Mouse (Mus musculus) liver, embryonic 15.5 days (tissue): ENCODE data around the gene Fyttd1. TPM values are rescaled to one million over a fixed set of nuclear protein-coding genes. Genes with fewer than 3 reads are reported as not detected.
"Not testable (repeated sequence)": the region's sequence is repeated elsewhere in the genome, so short reads cannot be mapped to it uniquely, and the experiment has no call there.

Experiments used
- ATAC-seq: fragments of 200-750 bp; cut with Nextera tagmentation; 2 replicates; pipeline ENCODE4 v1.8.0; 2017; ENCODE audit warnings: moderate number of reproducible peaks, mild to moderate bottlenecking, moderate library complexity; ENCODE audit not compliant: insufficient read depth
- H3K27ac ChIP-seq: fragments of 300-500 bp; sonication (generic); replicated peaks from 2 replicates; pipeline ENCODE4 v1.5.1; 2015; ENCODE audit warnings: mild to moderate bottlenecking, inconsistent platforms
- H3K27me3 ChIP-seq: fragments of 300-500 bp; sonication (generic); 2 replicates; pipeline ENCODE4 v1.6.1; 2015; ENCODE audit warnings: mild to moderate bottlenecking, inconsistent platforms
- H3K36me3 ChIP-seq: fragments of 300-500 bp; sonication (generic); replicated peaks from 2 replicates; pipeline ENCODE4 v1.6.1; 2015; ENCODE audit warnings: moderate library complexity, mild to moderate bottlenecking, inconsistent platforms
- H3K4me1 ChIP-seq: fragments of 300-500 bp; sonication (generic); replicated peaks from 2 replicates; pipeline ENCODE4 v1.6.1; 2015; ENCODE audit warnings: inconsistent platforms
- H3K4me2 ChIP-seq: fragments of 300-500 bp; sonication (generic); 2 replicates; pipeline ENCODE4 v1.6.1; 2015; ENCODE audit warnings: moderate library complexity, mild to moderate bottlenecking, inconsistent platforms
- H3K4me3 ChIP-seq: fragments of 300-500 bp; sonication (generic); replicated peaks from 2 replicates; pipeline ENCODE4 v1.5.1; 2015; ENCODE audit warnings: mild to moderate bottlenecking, inconsistent platforms
- H3K9ac ChIP-seq: fragments of 300-500 bp; sonication (generic); 2 replicates; pipeline ENCODE4 v1.6.1; 2015; ENCODE audit warnings: moderate library complexity, mild to moderate bottlenecking, inconsistent platforms
- H3K9me3 ChIP-seq: fragments of 300-500 bp; sonication (generic); replicated peaks from 2 replicates; pipeline ENCODE4 v1.6.1; 2016; ENCODE audit warnings: inconsistent platforms
- WGBS: fragments of 180-500 bp; shearing (Covaris S2); methylation state at CpG from one replicate; pipeline ENCODE4 v1.1.7; 2015; ENCODE audit warnings: mixed read lengths; ENCODE audit not compliant: insufficient replicate concordance; 5-methylcytosine and 5-hydroxymethylcytosine counted together
- polyA plus RNA-seq: library from polyadenylated mRNA; unstranded; fragments of >200 nt; fragmentation: Nextera tagmentation; extraction: Ambion mirVana; gene quantifications from 2 replicates; pipeline ENCODE4 v1.2.1, GENCODE M21; 2015

Fyttd1 gene
- polyA plus RNA-seq, 1 experiment from 2014 or later, result 26.8 TPM

DNA sequence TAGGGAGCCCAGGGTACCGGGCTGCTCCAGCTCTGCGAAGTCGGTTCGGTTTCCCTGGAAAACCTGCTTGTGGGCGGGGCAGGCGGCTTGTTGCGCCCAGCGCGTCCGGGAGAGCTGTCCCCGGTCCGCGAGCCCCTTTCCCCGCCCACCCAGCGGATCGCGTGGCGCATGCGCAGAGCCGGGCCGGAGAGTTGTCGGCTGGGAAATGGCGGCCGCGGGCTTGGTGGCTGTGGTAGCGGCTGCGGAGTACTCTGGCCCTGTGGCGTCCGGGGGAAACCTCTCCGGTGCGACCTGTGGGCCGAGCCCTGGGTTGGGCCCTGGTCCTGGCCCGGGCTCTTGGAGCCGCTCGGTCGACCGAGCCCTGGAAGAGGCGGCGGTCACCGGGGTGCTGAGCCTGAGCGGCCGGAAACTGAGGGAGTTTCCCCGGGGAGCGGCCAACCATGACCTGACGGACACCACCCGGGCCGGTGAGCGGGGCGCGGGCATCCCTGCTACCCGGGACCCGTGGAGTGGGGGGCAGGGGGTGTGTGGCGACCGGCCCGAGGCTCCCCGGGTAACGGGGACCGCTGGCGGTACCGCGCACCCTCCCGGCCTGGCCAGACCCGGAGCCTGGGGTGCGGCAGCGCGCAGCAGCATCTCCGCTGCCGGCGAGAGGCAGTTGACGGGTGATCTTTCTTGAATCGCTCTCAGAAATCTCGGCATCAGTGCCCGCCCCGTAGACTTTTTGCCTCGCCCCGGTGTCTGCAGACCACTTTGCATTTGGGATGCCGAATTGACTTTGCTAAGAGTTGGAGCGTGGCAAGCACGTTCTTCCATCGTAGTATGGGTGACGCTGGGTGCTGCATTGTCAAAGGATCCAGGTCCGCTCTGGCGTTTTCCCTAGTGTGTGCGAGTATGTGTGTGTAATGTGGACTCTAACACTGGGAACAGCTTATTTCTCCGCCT, 36.9 kb downstream of the Fyttd1 start, which contains the start of gene Lrch3:
TSS of gene Lrch3 (plus strand) at position 164 of the 945 bp plus-strand sequence.
- Histone ChIP-seq H3K27ac (peak within 1 kb of the TSS; percentile 87), H3K9ac (peak within 1 kb of the TSS; percentile 96), H3K27me3 (no peaks in the 10 kb centered on the region), H3K4me1 (peaks cover 25% of the 10 kb centered on the region), H3K36me3 (no peaks in the 10 kb centered on the region), H3K9me3 (no peaks in the 10 kb centered on the region), H3K4me2 (peak within 1 kb of the TSS; percentile 81), H3K4me3 (peak within 1 kb of the TSS; percentile 97)
- WGBS, result under 1% methylated on average over 85 of the region's 85 CpGs
- peak; percentile 91 for ATAC-seq

DNA sequence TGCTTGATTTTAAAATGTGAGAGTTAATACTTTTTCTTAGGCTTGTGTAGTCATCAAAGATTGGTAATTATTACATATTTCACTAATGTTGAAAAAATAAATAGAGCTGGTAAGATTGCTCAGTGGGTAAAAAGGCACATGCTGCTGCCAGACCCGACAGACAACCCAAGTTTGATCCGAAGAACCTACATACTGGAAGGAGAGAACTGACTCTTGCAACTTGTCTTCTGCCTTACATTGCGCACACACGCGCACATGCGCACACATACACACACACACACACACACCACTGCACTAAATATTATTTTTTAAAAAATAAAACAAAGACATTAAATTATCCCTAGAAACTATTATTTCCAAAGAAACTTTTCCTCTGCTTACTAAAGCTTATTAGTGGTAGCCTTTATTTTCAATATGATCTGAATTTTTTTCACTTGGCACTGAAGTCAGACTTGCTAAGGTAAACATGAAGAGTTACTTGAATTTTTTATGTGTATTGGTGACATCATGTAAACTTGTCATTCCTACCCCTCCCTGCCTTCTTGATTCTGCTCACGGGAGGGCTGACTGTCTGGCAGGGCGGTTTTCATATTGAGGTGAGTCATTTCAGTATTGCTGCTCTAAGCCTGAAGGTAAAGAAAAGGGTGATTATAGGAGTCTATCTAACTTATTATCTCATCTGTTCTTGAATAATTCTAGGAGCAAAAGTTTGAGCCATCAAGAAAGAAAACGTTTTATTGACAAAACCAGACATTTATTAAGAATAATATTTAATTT, 38.2 kb downstream of the Fyttd1 start:
- H3K36me3 ChIP-seq, result no peaks in the 10 kb centered on the region
- H3K4me3 ChIP-seq, result peak overlapping the region; percentile 97
- H3K4me2 ChIP-seq, result peak overlapping the region; percentile 81
- H3K27me3 ChIP-seq, result no peaks in the 10 kb centered on the region
- no peak overlapping the region for H3K9ac ChIP-seq
- H3K9me3 ChIP-seq, result no peaks in the 10 kb centered on the region
- peaks cover 25% of the 10 kb centered on the region for H3K4me1 ChIP-seq
- ATAC-seq, result no peak
- WGBS, result 58% methylated on average over 9 of the region's 9 CpGs
- no peak overlapping the region for H3K27ac ChIP-seq

DNA sequence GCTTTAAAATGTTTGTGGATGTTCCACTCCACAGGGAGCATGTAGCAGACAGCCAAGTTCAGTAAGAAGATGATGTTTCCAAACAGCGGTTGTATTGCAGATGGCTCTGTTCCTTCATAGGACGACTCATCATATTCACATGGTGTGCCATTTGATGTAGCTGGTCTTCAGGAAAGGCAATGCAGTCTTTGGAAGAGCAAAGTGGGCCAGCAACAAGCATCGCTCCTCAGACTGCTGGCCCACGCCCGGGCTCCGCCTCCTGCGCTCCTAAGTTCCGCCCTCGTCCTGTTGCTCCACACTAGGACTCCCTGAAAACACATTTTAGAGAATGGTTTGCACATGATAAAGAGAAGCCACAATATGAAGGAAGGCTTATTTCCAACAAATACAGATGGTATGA, 49.3 kb downstream of the Fyttd1 start:
- ATAC-seq, H3K4me2 ChIP-seq, H3K9ac ChIP-seq, H3K4me1 ChIP-seq, H3K9me3 ChIP-seq, H3K4me3 ChIP-seq, H3K27ac ChIP-seq, H3K27me3 ChIP-seq: not testable (repeated sequence)
- peaks cover 15% of the 10 kb centered on the region; the same call in 1 of the 2 replicates for H3K36me3 ChIP-seq
- WGBS, result 75% methylated on average over 9 of the region's 9 CpGs

DNA sequence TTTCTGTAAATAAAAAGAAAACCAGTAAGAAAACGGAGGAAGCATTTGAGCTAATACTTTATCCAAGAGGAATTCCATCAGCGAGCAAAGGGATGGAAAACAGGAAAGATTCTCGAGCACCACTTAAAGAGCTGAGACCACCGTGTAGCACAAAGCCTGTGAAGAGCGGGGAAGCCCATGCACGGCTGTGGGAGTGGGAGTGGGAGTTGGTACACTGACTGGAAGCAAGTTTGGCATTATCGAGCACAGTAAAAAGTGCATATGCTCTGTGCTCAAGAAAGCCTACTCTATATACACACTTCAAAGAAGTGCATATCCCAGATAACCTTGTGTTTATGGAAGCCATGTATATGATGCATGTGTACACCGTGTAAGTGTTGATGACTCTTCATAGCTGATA, 49.7 kb downstream of the Fyttd1 start:
- H3K36me3 ChIP-seq, result peaks cover 15% of the 10 kb centered on the region; the same call in 1 of the 2 replicates
- H3K27me3 ChIP-seq, result no peaks in the 10 kb centered on the region
- no peak overlapping the region for H3K4me3 ChIP-seq
- H3K9ac ChIP-seq, result no peak overlapping the region
- H3K4me1 ChIP-seq, result no peaks in the 10 kb centered on the region
- no peaks in the 10 kb centered on the region for H3K9me3 ChIP-seq
- ATAC-seq, result no peak
- H3K4me2 ChIP-seq, result no peak overlapping the region
- 83% methylated on average over 8 of the region's 8 CpGs for WGBS
- H3K27ac ChIP-seq, result no peak overlapping the region

DNA sequence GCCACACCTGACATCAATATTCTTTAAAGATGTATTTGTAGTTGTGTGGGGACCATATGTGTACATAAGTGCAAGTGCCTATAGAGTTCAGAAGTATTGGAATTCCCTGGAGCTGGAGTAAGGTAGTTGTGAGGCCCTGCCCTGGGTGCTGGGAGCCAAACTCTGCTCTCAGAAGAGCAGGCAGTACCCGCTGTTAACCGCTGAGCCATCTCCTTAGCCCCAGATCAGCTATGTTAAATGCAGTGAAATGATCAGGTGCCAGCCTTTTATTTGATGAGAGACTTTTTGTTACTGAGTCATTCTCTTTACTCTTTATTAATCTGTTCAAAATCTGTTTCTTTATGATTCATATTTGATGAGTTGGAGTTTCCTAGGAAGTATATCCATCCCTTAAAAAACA, 52.6 kb downstream of the Fyttd1 start:
- 0 out of 2 replicates have a peak, but pooled peaks cover 3% of the 10 kb centered on the region for H3K36me3 ChIP-seq
- H3K27ac ChIP-seq, result no peak overlapping the region
- ATAC-seq, result no peak
- H3K4me3 ChIP-seq, result no peak overlapping the region
- H3K4me1 ChIP-seq, result peaks cover 6% of the 10 kb centered on the region
- H3K9ac ChIP-seq, result no peak overlapping the region
- H3K9me3 ChIP-seq, result no peaks in the 10 kb centered on the region
- H3K4me2 ChIP-seq, result no peak overlapping the region
- 76% methylated on average over 2 of the region's 2 CpGs for WGBS
- H3K27me3 ChIP-seq, result no peaks in the 10 kb centered on the region

DNA sequence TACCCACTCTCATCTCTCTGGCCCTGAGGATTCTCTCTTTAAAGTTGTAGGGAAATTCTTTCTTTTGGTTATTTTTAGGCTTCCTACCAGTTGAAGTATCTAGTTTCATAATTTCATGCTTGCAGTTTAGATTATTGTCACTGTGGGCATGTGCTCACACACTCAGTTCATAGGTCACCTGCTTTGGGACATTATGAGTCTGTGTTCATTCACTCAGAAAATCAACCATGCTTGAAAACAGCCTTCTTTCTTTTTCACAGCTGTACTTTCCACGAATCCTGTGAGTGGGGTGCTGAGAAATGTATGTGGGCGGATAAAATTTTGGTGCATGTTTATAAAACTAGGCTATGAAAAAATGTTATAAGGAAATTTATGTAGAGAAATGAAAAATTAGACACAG, 57.2 kb downstream of the Fyttd1 start:
- WGBS, result 73% methylated on average over 2 of the region's 2 CpGs
- Histone ChIP-seq H3K4me3 (no peak overlapping the region), H3K9ac (no peak overlapping the region), H3K27ac (no peak overlapping the region), H3K36me3 (no peaks in the 10 kb centered on the region), H3K9me3 (no peaks in the 10 kb centered on the region), H3K4me2 (no peak overlapping the region), H3K27me3 (no peaks in the 10 kb centered on the region), H3K4me1 (peaks cover 20% of the 10 kb centered on the region)
- no peak for ATAC-seq

DNA sequence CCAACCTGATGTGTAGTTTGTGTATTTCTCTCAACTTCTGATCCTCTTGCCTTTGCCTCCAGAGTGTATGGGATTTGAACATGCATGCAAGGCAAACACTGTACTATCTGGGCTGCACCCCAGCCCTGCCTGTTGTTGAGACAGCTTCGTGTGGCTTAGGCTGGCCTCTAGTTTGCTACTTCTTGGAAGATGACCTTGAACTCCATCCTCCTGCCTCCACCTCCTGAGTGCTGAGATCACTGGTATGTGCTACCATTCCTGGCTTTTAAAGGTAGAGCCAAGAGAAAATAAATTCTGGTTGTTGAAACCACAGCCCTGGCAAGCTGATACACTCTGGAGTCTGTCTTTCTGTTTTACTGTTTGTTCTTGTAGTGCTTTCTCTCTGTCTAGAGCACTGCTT, 57.8 kb downstream of the Fyttd1 start:
- Histone ChIP-seq H3K27ac (no peak overlapping the region), H3K36me3 (no peaks in the 10 kb centered on the region), H3K4me1 (peaks cover 20% of the 10 kb centered on the region), H3K9me3 (no peaks in the 10 kb centered on the region), H3K4me2 (no peak overlapping the region), H3K27me3 (no peaks in the 10 kb centered on the region), H3K4me3 (no peak overlapping the region), H3K9ac (no peak overlapping the region)
- WGBS, result 48% methylated on average over 1 of the region's 1 CpGs
- no peak for ATAC-seq

DNA sequence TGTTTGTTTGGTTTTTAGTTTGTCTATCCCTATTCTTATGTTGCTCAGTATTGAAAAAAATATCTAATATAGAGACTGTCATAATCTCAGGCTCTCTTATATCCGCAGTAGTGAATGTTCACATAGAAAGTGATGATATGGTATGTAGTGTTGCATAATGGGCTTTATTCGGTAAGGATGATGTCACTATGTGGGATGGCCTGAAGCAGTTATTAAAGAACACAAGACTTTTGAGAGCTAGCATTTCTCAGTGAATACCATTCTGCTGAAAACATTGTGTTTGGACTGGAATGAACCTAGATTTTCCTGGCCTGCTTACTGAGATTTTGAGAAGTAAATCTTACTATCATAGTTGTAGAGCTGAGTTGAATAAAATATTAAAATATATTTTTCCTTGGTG, 60.1 kb downstream of the Fyttd1 start:
- WGBS, result 86% methylated on average over 2 of the region's 2 CpGs
- ATAC-seq, result no peak

DNA sequence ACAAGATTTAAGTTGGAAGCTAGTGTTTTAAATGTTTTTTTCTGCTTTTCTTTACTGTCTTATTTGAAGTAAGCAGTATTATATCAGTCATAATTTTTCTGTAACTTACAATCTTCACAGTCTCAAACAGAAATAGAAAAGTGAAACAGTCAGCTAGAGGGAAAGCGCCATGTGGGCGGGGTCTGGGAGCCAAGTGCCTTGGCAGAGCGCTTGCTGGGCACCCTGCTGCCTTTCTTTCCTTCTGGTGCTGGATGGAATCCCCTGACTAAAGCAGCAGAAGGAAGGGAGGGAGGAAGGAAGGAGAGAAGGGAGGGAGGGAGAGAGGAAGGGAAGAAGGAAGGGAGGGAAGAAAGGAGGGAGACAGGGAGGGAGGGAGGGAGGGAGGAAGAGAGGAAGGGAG, 62.0 kb downstream of the Fyttd1 start:
- ATAC-seq, H3K9ac ChIP-seq, H3K27ac ChIP-seq, H3K27me3 ChIP-seq, H3K9me3 ChIP-seq, H3K4me2 ChIP-seq, H3K4me3 ChIP-seq, H3K36me3 ChIP-seq: not testable (repeated sequence)
- peaks cover 18% of the 10 kb centered on the region for H3K4me1 ChIP-seq
- WGBS, result 75% methylated on average over 3 of the region's 3 CpGs

More for the DNA sequence above, 60.1 kb downstream of the Fyttd1 start:
- H3K9ac ChIP-seq, result no peak overlapping the region
- no peaks in the 10 kb centered on the region for H3K27me3 ChIP-seq
- no peak overlapping the region for H3K4me3 ChIP-seq
- no peak overlapping the region for H3K27ac ChIP-seq
- H3K36me3 ChIP-seq, result no peaks in the 10 kb centered on the region; the same call in 1 of the 2 replicates
- no peak overlapping the region for H3K4me2 ChIP-seq
- peaks cover 20% of the 10 kb centered on the region for H3K4me1 ChIP-seq
- peaks cover 4% of the 10 kb centered on the region; the same call in 1 of the 2 replicates for H3K9me3 ChIP-seq

DNA sequence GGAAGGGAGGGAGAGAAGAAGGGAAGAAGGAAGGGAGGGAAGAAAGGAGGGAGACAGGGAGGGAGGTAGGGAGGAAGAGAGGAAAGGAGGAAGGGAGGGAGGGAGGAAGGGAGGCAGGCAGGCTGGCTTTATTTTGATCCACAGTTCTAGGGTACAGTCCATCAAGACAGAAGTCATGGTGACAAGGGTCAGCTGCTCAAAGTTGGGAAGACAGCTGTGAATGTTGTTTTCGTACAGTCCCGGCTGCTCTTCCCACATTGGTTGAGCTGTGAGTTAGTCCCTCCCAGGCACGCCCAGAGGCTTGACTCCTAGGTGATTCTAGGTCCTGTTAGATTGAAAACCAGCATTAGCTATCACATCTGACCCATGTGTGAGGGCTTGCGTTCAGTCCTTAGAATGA, 62.4 kb downstream of the Fyttd1 start:
- H3K4me3 ChIP-seq, H3K9me3 ChIP-seq, H3K9ac ChIP-seq, H3K4me2 ChIP-seq, ATAC-seq, H3K36me3 ChIP-seq, H3K27ac ChIP-seq, H3K27me3 ChIP-seq: not testable (repeated sequence)
- H3K4me1 ChIP-seq, result peaks cover 15% of the 10 kb centered on the region
- WGBS, result 75% methylated on average over 4 of the region's 4 CpGs

DNA sequence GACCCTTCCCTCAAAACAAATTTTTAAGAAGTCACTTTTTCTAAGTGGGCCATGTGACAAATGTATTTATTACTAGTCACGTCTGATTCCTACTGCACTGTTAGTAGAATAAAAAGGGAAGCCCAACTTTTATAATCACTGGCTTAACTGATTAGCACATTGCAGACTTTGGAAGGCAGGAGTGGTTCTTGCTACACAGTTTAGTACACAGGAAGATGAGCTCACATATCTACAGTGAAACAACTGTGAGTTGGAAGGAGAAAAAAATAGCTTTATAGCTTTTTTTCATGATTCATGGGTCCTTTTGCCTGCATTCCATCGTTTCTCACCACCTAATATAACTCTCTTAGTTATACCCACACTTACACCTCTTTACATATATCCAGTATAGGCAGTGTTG, 63.9 kb downstream of the Fyttd1 start:
- H3K27ac ChIP-seq, ATAC-seq, H3K9me3 ChIP-seq, H3K9ac ChIP-seq, H3K27me3 ChIP-seq, H3K36me3 ChIP-seq, H3K4me2 ChIP-seq, H3K4me3 ChIP-seq, H3K4me1 ChIP-seq: not testable (repeated sequence)
- WGBS, result 51% methylated on average over 2 of the region's 2 CpGs
